Mouse (Mus musculus) spleen, adult 12 weeks (tissue): ENCODE measurements around the gene Tulp1.

Experiments
- DNase-seq: peaks from one replicate; pipeline ENCODE4 v3.0.0; 2022; ENCODE audit warnings: low spot score

The Tulp1 gene

GRCm38 (mm10) chr17:28313880-28314225 lies 51.2 kb downstream of the Tulp1 start:
- no peak for DNase-seq

DNA sequence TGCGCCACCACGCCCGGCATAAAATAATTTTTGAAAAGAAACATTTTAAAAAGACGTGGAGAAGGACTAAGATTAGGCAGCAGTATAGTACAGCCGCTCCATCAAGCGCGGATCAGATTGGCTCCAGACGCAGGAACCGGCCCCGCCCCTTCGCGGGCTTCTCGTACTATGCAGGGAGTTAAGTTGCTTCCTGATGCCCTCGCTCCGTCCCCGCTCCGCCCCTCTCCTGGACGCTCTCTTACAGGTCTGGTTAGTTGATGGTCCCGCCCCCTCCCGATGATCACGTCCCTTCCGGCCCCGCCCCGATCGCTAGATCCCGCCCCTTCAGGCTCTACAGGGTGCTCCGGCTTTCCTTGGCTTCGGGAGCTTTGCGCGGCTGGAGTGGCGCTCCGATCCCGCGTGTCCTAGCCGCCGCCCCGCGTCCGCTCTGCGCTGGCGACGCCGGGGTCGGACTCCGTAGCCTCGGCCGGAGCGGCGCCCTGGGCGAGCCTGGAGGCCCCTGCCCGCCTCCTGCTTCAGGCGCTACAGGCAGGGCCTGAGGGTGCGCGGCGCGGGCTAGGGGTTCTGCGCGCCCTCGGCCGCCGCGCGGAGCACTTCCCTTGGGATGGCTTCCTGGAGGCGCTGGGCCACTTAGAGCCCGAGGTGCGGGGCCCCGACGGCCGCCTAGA lies 51.7 kb downstream of the Tulp1 start, which contains the start of gene Fance:
Gene Fance, plus strand, starts transcription at position 308 of the 668 bp plus-strand sequence.
- DNase-seq = peak; percentile 93

- DNase-seq = peak; percentile 46
Measured at GRCm38 (mm10) chr17:28312232-28313211, 52.5 kb downstream of the Tulp1 start.

DNA sequence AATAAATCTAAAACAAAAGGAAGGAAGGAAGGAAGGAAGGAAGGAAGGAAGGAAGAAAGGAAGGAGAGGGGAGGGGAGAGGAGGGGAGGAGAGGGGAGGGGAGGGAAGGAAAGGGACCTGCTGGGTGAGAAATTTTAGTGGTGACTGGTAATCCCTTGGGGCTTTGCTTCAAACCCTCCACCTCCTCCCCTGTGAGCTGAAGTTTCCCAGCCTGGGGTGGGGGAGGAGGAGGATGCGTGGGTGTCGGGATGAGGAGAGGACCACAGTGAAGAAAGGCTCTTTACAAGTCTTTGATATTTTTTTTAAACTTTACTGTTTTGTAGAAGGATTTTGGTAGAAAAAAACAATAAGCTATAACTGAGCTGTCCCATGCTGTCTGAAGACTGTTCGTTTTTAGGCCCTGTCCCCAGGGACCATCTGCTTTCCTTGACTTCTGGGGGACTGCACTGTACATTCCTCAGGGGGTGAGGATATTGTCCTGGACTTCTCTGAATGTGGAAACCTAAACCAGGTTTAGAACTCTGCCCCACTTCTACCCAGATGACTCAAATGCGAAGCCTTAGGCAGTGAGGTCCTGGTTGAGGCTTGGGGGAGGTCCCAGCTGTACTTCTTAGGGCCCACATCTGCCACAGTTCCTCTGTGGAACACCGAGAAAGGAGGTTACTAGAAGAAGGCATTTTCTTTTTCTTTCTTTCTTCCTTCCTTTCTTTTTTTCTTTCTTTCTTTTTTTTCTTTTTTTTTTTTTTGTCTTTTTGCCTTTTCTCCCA lies 53.5 kb downstream of the Tulp1 start:
- no peak for DNase-seq

DNA sequence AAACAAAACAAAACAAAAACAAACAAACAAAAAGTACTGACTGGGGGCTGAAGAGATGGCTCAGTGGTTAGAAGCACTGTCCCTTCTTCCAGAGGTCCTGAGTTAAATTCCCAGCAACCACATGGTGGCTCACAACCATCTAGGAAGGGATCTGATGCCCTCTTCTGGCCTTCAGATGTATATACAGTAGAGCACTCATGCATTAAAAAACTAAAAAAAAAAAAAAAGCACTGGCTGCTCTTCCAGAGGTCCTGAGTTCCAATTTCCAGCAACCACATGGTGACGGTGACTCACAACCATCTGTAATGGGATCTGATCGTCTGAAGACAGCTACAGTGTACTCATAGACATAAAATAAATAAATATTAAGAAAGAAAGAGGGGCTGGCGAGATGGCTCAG lies 54.2 kb downstream of the Tulp1 start:
- DNase-seq = no peak

DNA sequence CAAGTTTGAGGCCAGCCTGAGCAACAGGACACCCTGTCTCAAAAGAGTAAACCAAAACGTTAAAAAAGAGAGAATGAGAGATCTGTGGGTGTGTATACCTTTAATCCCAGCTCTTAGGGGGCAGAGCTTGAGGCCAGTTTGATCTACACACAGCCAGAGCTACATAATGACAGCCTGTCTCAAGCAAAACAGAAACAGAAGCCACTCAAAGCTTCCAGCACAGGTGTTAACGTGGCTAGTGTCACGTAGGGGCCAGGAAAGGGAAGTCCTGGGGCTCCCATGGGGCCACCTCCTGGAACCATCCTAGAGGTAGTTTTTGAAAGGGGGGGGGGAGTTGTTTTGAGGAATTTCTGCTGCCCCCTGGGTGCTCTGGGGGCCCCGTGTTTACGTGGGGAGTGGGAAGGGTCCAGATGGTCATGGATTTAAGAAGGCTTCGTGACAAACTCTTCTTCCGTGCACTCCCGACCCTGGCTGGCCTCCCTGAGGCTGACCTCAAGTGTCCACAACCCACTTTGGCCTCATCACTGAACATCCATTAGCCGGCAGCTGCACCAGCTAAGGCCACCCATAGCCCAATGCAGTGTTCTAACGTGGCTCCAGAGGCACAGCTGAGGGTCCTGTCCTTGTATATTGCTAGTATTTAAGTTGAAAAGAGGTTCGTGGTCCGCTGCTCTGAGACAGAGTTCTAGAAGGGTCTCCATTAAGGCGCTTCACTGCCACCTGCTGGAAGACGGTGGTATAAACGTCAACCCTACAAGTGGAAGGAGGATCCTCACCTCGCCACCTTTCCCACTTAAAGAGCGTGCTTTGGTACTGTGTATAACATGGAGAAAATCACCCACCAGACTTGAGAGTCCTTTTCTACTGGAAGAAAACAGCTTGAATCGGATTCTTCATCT lies 56.5 kb downstream of the Tulp1 start:
- peak; percentile 72 for DNase-seq

DNA sequence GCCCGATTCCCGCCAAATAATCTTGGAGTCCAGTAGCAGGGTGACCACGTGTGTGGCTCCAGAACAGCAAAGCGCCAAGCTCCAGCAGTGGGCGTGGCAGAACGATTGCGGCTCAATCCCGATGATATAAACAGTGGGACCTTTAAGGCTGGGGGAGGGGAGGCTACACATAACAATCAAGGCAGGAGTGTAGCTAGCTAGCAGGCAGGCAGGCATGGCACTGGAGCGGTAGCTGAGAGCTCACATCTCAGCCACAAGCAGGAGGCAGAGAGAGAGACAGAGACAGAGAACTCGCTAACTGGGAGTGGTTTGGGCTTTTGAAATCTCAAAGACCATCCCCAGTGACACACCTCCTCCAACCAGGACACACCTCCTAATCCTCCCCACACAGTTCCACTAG lies 59.9 kb downstream of the Tulp1 start:
- DNase-seq = no peak
